Mouse (Mus musculus) midbrain, embryonic 12.5 days (tissue): ENCODE results near the gene Plcz1. TPM values are rescaled to one million over a fixed set of nuclear protein-coding genes. Genes with fewer than 3 reads are reported as not detected.

Source experiments
- ATAC-seq: fragments of 200-750 bp; cut with Nextera tagmentation; 2 replicates; pipeline ENCODE4 v1.8.0; 2017; ENCODE audit warnings: low read depth, moderate TSS enrichment, moderate library complexity; ENCODE audit not compliant: low FRiP score
- H3K27ac ChIP-seq: fragments of 300-500 bp; sonication (generic); replicated peaks from 2 replicates; pipeline ENCODE4 v1.5.1; 2016; ENCODE audit warnings: mild to moderate bottlenecking
- H3K27me3 ChIP-seq: fragments of 300-500 bp; sonication (generic); 2 replicates; pipeline ENCODE4 v1.6.1; 2016; ENCODE audit warnings: mild to moderate bottlenecking
- H3K36me3 ChIP-seq: fragments of 300-500 bp; sonication (generic); 2 replicates; pipeline ENCODE4 v1.6.1; 2016
- H3K4me1 ChIP-seq: fragments of 300-500 bp; sonication (generic); 2 replicates; pipeline ENCODE4 v1.6.1; 2016
- H3K4me2 ChIP-seq: fragments of 300-500 bp; sonication (generic); replicated peaks from 2 replicates; pipeline ENCODE4 v1.6.1; 2016; ENCODE audit warnings: mild to moderate bottlenecking, moderate library complexity
- H3K4me3 ChIP-seq: fragments of 300-500 bp; sonication (generic); 2 replicates; pipeline ENCODE4 v1.5.1; 2016; ENCODE audit warnings: mild to moderate bottlenecking
- H3K9ac ChIP-seq: fragments of 300-500 bp; sonication (generic); replicated peaks from 2 replicates; pipeline ENCODE4 v1.6.1; 2016; ENCODE audit warnings: mild to moderate bottlenecking, moderate library complexity
- H3K9me3 ChIP-seq: fragments of 300-500 bp; sonication (generic); 2 replicates; pipeline ENCODE4 v1.6.1; 2016; ENCODE audit warnings: mild to moderate bottlenecking
- WGBS: fragments of 180-500 bp; shearing (Covaris S2); methylation state at CpG from one replicate; pipeline ENCODE4 v1.1.7; 2016; 5-methylcytosine and 5-hydroxymethylcytosine counted together
- polyA plus RNA-seq: library from polyadenylated mRNA; unstranded; fragments of >200 nt; fragmentation: Nextera tagmentation; extraction: Ambion mirVana; gene quantifications from 2 replicates; pipeline ENCODE4 v1.2.1, GENCODE M21; 2016

The Plcz1 gene
- polyA plus RNA-seq, 1 experiment from 2014 or later, result not detected

GRCm38 (mm10) chr6:139986564-139986963 lies 54.7 kb downstream of the Plcz1 start:
- ATAC-seq, result no peak
- Histone ChIP-seq H3K27me3 (no peaks in the 10 kb centered on the region), H3K27ac (no peak overlapping the region), H3K9ac (no peak overlapping the region), H3K4me1 (no peaks in the 10 kb centered on the region), H3K4me3 (no peak overlapping the region), H3K4me2 (no peak overlapping the region), H3K9me3 (0 out of 2 replicates have a peak, but pooled peaks cover 3% of the 10 kb centered on the region), H3K36me3 (no peaks in the 10 kb centered on the region)
- 97% methylated on average over 2 of the region's 2 CpGs for WGBS

- Histone ChIP-seq H3K4me1 (no peaks in the 10 kb centered on the region), H3K4me3 (no peak overlapping the region), H3K4me2 (no peak overlapping the region), H3K36me3 (no peaks in the 10 kb centered on the region), H3K27ac (no peak overlapping the region), H3K9me3 (0 out of 2 replicates have a peak, but pooled peaks cover 3% of the 10 kb centered on the region), H3K9ac (no peak overlapping the region), H3K27me3 (no peaks in the 10 kb centered on the region)
- no peak for ATAC-seq
- WGBS, result 87% methylated on average over 3 of the region's 3 CpGs
Observed at GRCm38 (mm10) chr6:139984069-139984468, 57.2 kb downstream of the Plcz1 start.

GRCm38 (mm10) chr6:139981061-139981460 lies 60.2 kb downstream of the Plcz1 start:
- H3K36me3 ChIP-seq, result no peaks in the 10 kb centered on the region
- 0 out of 2 replicates have a peak, but pooled peaks cover 3% of the 10 kb centered on the region for H3K9me3 ChIP-seq
- H3K4me1 ChIP-seq, result no peaks in the 10 kb centered on the region
- H3K27me3 ChIP-seq, result no peaks in the 10 kb centered on the region
- no peak overlapping the region for H3K9ac ChIP-seq
- no peak overlapping the region for H3K4me2 ChIP-seq
- no peak for ATAC-seq
- H3K27ac ChIP-seq, result no peak overlapping the region
- no peak overlapping the region for H3K4me3 ChIP-seq

GRCm38 (mm10) chr6:139978114-139978513 lies 63.1 kb downstream of the Plcz1 start:
- no peak for ATAC-seq
- WGBS, result 53% methylated on average over 3 of the region's 3 CpGs
- no peak overlapping the region for H3K4me2 ChIP-seq
- H3K9ac ChIP-seq, result no peak overlapping the region
- H3K4me1 ChIP-seq, result no peaks in the 10 kb centered on the region
- no peak overlapping the region for H3K27ac ChIP-seq
- H3K9me3 ChIP-seq, result no peaks in the 10 kb centered on the region
- H3K36me3 ChIP-seq, result no peaks in the 10 kb centered on the region
- no peak overlapping the region for H3K4me3 ChIP-seq
- no peaks in the 10 kb centered on the region for H3K27me3 ChIP-seq

- Histone ChIP-seq H3K4me3 (no peak overlapping the region), H3K9me3 (no peaks in the 10 kb centered on the region), H3K27me3 (no peaks in the 10 kb centered on the region), H3K36me3 (no peaks in the 10 kb centered on the region), H3K27ac (no peak overlapping the region), H3K4me1 (no peaks in the 10 kb centered on the region), H3K9ac (no peak overlapping the region), H3K4me2 (no peak overlapping the region)
- 83% methylated on average over 5 of the region's 5 CpGs for WGBS
- ATAC-seq, result no peak
Observed at GRCm38 (mm10) chr6:139974668-139975067, 66.6 kb downstream of the Plcz1 start.

GRCm38 (mm10) chr6:139971608-139972298 lies 69.5 kb downstream of the Plcz1 start:
- ATAC-seq, result no peak
- Histone ChIP-seq H3K27me3 (no peaks in the 10 kb centered on the region), H3K9me3 (no peaks in the 10 kb centered on the region), H3K4me1 (peaks cover 1% of the 10 kb centered on the region; the same call in 1 of the 2 replicates), H3K36me3 (no peaks in the 10 kb centered on the region), H3K27ac (no peak overlapping the region), H3K4me3 (no peak overlapping the region), H3K9ac (no peak overlapping the region), H3K4me2 (no peak overlapping the region)
- 90% methylated on average over 4 of the region's 4 CpGs for WGBS

GRCm38 (mm10) chr6:139966684-139967083 lies 74.6 kb downstream of the Plcz1 start:
- Histone ChIP-seq H3K9me3 (no peaks in the 10 kb centered on the region), H3K9ac (no peak overlapping the region), H3K36me3 (no peaks in the 10 kb centered on the region), H3K4me1 (peaks cover 9% of the 10 kb centered on the region; the same call in 1 of the 2 replicates), H3K27ac (no peak overlapping the region), H3K4me3 (no peak overlapping the region), H3K27me3 (no peaks in the 10 kb centered on the region), H3K4me2 (no peak overlapping the region)
- ATAC-seq, result peak; percentile 87
- WGBS, result 23% methylated on average over 6 of the region's 6 CpGs

GRCm38 (mm10) chr6:139964895-139965294 lies 76.4 kb downstream of the Plcz1 start:
- Histone ChIP-seq H3K9me3 (no peaks in the 10 kb centered on the region), H3K4me1 (peaks cover 9% of the 10 kb centered on the region; the same call in 1 of the 2 replicates), H3K9ac (no peak overlapping the region), H3K27me3 (no peaks in the 10 kb centered on the region), H3K4me2 (no peak overlapping the region), H3K4me3 (no peak overlapping the region), H3K27ac (no peak overlapping the region), H3K36me3 (no peaks in the 10 kb centered on the region)
- WGBS, result 84% methylated on average over 3 of the region's 3 CpGs
- no peak for ATAC-seq

GRCm38 (mm10) chr6:139963775-139964174 lies 77.5 kb downstream of the Plcz1 start:
- Histone ChIP-seq H3K9me3 (no peaks in the 10 kb centered on the region), H3K27me3 (no peaks in the 10 kb centered on the region), H3K4me1 (peaks cover 9% of the 10 kb centered on the region; the same call in 1 of the 2 replicates), H3K4me2 (no peak overlapping the region), H3K4me3 (no peak overlapping the region), H3K9ac (no peak overlapping the region), H3K36me3 (no peaks in the 10 kb centered on the region), H3K27ac (no peak overlapping the region)
- ATAC-seq, result no peak
- 65% methylated on average over 3 of the region's 3 CpGs for WGBS

- no peak overlapping the region for H3K4me2 ChIP-seq
- H3K36me3 ChIP-seq, result no peaks in the 10 kb centered on the region
- H3K27me3 ChIP-seq, result no peaks in the 10 kb centered on the region
- no peaks in the 10 kb centered on the region for H3K4me1 ChIP-seq
- no peak overlapping the region for H3K27ac ChIP-seq
- H3K9me3 ChIP-seq, result no peaks in the 10 kb centered on the region
- 79% methylated on average over 7 of the region's 7 CpGs for WGBS
- no peak overlapping the region for H3K9ac ChIP-seq
- no peak overlapping the region for H3K4me3 ChIP-seq
- no peak for ATAC-seq
Observed at GRCm38 (mm10) chr6:139957531-139958241, 83.6 kb downstream of the Plcz1 start.

GRCm38 (mm10) chr6:139953596-139953995 lies 87.7 kb downstream of the Plcz1 start:
- H3K4me3 ChIP-seq, result no peak overlapping the region
- H3K4me2 ChIP-seq, result no peak overlapping the region
- H3K9ac ChIP-seq, result no peak overlapping the region
- no peak for ATAC-seq
- no peaks in the 10 kb centered on the region for H3K27me3 ChIP-seq
- 87% methylated on average over 12 of the region's 12 CpGs for WGBS
- no peaks in the 10 kb centered on the region for H3K9me3 ChIP-seq
- H3K36me3 ChIP-seq, result no peaks in the 10 kb centered on the region
- H3K4me1 ChIP-seq, result no peaks in the 10 kb centered on the region
- no peak overlapping the region for H3K27ac ChIP-seq

- no peak for ATAC-seq
- H3K4me1 ChIP-seq, result no peaks in the 10 kb centered on the region
- no peaks in the 10 kb centered on the region for H3K36me3 ChIP-seq
- H3K9me3 ChIP-seq, result no peaks in the 10 kb centered on the region
- 88% methylated on average over 8 of the region's 8 CpGs for WGBS
- no peaks in the 10 kb centered on the region for H3K27me3 ChIP-seq
- no peak overlapping the region for H3K9ac ChIP-seq
- H3K4me3 ChIP-seq, result no peak overlapping the region
- H3K4me2 ChIP-seq, result no peak overlapping the region
- no peak overlapping the region for H3K27ac ChIP-seq
Observed at GRCm38 (mm10) chr6:139947106-139947879, 94.0 kb downstream of the Plcz1 start.
